Mouse (Mus musculus) adrenal gland, postnatal 36 days (tissue): ENCODE data around the gene Olfr959. TPM values are rescaled to one million over a fixed set of nuclear protein-coding genes. Genes with fewer than 3 reads are reported as not detected.

ENCODE experiments used
- DNase-seq, 2 experiments: peaks; one replicate each; pipeline ENCODE4 v3.0.0; 2021; ENCODE audit warnings: mixed read lengths in 1 of 2
- long read RNA-seq, 2 experiments: library from polyadenylated mRNA; stranded (forward); transcript quantifications; one replicate each; pipeline ENCODE4 v2.0.0; 2021; ENCODE audit warnings: borderline sequencing depth in 2 of 2
- total RNA-seq, 2 experiments: library from RNA; stranded (reverse); gene quantifications; 2 replicates each; pipeline ENCODE4 v1.2.3; 2021

Olfr959 gene
- total RNA-seq, result not detected
- long read RNA-seq, experiment 1, result 0 reads
- long read RNA-seq, experiment 2, result 0 reads

- DNase-seq, result no peak
Observed at GRCm38 (mm10) chr9:39575469-39575868, at the start of gene Olfr959. Olfr959 (minus strand) TSS chr9:39575569.

DNA sequence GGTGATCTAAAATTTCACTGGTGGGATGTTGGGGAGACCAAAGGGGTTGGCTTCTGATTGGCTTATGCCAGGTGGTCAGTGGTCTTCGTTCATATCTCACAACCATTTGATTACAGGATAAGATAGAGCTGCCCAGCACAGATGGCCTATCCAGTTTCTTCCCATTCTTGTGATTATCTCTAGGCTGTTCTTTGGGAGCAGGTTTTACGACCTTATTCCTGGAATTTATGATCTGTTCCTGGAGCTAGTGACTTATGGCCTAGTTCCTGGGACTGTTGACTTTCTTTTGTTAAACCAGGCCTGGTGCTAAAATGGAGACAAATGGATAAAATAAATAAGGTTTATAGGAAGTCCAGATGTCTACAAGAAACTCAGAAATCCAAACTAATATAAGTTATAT is 49.3 kb upstream of the Olfr959 start:
- no peak for DNase-seq

GRCm38 (mm10) chr9:39623783-39624182 is 48.4 kb upstream of the Olfr959 start:
- no peak for DNase-seq

DNA sequence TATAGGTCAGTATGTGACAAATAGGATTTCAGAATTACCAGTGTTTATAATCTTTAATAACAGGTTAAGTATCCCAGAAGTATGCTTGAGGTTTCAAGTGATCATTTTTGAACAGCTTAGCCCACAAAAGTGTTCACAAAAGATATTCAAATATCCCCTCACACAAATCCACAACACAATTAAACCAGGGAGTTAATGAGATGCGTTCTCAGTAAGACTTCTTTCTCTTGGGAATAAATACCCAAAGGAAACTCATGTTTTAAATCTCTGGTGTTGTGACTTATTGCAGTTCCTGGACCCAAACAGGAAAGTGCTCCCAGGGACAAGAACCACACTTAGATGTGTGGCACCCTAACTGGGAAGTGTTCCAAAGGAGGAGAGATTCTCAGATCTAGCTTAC is 45.7 kb upstream of the Olfr959 start, which contains the start of gene Olfr960:
Gene Olfr960 (plus strand): TSS at position 301 of the 400 bp plus-strand sequence.
- DNase-seq, result no peak

DNA sequence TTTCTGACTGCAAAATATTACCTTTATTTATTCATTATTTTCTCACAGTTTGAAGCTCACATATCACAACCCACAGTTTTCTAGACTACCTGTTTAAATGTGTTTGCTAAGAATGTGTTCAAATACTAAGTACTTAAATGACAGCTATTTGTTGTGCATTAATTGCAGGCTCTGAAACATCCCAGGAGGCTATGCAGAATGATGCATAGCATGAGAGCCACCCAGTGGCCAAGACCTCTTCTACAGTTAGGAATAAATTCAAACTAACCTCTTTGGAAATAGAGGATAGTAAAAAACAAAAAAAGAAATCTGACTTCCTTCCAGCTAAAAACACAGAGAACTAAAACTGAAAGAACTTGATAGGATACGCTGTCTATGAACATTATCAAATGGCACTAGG is 36.6 kb upstream of the Olfr959 start:
- DNase-seq, result peak in 1 of 2 experiments; percentile 7

GRCm38 (mm10) chr9:39610355-39610754 is 35.0 kb upstream of the Olfr959 start, which contains the start of gene Olfr148:
Olfr148 (plus strand) TSS chr9:39610655.
- no peak for DNase-seq

DNA sequence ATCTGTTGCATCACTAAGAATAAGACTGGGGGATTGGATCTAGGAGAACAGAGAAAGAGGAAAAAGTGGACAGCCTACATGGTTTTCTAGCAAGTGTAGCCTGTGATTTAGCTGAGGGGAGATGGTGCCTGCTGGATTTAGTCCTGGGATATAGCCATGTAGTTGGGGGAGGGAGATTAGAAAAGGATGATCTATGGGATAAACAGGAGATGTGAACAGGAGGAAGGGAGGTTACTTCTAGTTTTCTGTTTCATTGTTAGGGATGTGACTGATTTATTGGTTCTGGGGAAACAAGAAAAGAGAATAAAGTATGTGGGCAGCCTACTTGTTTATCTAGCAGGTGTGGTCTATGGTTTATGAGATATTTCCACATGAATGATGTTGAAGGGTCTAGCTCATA is 33.1 kb upstream of the Olfr959 start:
- no peak for DNase-seq

- no peak for DNase-seq
Observed at GRCm38 (mm10) chr9:39603999-39604453, 28.7 kb upstream of the Olfr959 start, which contains the start of gene AW551984. AW551984 (minus strand) TSS chr9:39604403.

- no peak for DNase-seq
Observed at GRCm38 (mm10) chr9:39603333-39603845, 28.0 kb upstream of the Olfr959 start.

DNA sequence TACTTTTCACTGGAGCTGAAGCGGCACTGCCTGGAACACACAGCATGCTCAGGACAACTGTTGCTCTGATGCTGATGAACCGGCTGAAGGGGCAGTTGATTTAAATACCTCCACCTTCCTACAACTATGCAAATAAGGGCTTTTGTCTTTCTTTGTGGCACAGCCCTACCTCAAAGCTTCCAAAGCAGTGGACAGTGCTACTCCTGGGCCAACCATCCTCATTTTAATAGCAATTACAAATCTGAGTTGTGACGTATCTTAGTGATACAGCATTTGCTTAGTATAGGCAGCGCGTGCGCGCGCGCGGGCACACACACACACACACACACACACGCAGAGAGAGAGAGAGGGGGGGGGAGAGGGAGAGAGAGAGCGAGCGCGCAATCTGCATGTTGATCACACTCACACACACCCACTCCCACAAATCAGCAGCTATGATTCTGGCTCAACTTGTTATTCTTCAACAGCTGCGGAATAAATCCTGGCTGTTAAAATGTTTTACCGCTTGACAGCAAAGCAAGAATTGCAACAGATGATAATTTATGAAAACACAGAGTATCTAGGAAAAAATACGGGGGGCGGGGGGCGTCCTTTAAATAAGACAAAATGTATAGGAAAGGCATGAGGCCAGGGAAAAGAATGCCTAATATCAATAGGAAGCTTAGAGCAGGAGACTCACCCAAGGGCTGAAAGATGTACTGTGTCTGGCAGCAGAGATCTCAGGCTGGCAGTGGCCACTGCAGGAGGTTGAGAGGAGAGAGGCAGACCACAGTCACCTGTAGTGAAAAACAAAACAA is 27.4 kb upstream of the Olfr959 start:
- no peak for DNase-seq

DNA sequence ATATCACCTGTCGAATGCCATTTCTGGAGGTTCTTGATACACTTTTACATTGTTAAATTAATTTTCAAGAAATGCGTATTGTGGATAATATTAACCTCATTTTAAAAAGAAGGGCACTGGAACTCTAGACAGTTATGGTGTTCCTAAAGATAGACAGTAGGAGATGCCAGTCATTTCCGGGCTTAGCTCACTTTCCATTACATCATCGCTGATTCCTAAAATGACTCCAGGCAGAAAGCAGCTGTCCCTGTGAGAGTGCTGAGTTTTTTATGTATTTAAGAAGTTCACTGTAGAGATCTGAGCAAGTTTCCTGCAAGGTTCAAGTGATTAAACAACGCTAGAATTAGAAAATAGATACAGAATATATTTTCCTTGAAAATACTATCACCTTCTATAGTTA is 1.7 kb upstream of the Olfr959 start:
- no peak for DNase-seq

DNA sequence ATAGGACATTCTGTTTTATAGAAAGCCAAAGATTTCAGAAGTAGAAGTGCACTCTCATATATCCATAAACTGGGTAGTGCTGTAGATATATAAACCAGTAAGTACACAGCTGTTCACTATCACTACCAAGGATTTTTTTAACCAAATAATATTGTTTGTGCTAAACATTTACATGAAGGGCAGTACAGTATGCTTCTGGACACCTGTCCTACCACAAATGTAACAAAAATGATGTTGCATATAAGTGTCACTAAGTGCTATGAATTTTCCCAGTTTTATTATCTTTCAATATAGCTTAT is 17.1 kb downstream of the Olfr959 start:
- DNase-seq, result no peak

DNA sequence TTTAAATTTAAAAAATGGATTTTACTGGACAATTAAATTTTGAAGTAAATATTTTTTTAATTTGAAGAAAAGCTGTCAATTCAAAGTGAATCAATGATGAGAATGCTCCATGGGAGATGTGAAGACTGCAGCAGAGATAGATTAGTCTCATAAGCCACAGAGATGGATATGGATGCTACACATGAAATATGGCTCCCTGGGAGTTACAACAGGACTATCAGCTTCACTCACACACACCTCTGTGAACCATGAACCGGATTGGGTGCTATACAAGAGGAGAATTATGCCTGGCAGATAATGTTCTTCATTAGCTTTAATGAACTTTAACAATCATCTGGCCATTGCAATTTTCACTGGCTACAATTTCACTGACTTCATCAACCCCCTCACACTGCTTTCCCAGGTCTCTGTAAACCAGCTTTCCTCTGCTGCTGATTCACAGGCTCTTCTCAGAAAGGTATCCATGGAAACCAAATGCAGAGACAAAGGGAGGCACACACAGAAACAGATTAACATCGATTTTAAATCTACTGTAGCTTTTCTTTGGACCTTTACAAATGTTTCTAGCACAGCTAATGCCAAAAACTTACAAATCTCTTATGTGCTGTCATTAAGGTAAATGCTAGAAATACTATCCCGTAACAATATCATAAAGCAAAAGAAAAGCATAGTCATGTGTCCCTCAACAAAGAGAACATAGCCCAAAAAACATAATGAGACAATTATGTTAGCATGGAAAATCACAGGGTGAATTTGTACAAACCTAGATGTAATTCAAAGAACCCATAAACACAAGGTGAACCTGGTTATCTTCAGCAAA is 17.6 kb downstream of the Olfr959 start:
- DNase-seq, result no peak

DNA sequence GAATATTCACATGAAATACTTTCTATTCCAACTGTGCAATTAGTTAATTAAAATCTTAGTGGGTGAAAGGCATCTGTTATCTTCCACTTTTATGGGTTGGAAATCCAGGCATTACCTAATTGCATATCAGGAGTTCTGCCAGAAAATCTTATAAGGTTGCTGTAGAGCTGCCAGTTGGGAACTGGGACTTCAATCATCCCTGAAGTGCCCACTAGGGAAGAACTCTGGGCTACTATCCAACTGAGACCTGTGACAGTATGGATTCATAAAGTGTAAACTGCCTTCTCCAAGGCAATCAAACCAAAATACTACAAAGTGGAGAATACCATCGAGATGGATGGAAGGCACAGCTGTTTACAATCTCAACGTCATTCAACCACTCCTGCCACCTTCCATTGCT is 21.4 kb downstream of the Olfr959 start, which contains the start of gene Olfr958:
Gene Olfr958 (minus strand): TSS at position 109 of the 400 bp plus-strand sequence.
- no peak for DNase-seq

GRCm38 (mm10) chr9:39550806-39551205 is 24.6 kb downstream of the Olfr959 start:
- DNase-seq, result no peak

GRCm38 (mm10) chr9:39523616-39524285 is 51.6 kb downstream of the Olfr959 start:
- no peak for DNase-seq

Other genes starting within 250 kb of the Olfr959 start
- not detected for gene Olfr948, start 249.5 kb downstream of the Olfr959 start, total RNA-seq
- gene Olfr951, start 188.2 kb downstream of the Olfr959 start, total RNA-seq, result not detected
- not detected for gene Olfr952, start 148.4 kb downstream of the Olfr959 start, total RNA-seq
- not detected for gene Olfr954, start 118.9 kb downstream of the Olfr959 start, total RNA-seq
- gene Olfr955, start 103.6 kb downstream of the Olfr959 start, total RNA-seq, result not detected
- not detected for gene Olfr44, start 81.6 kb downstream of the Olfr959 start, total RNA-seq
- not detected for gene Olfr957, start 59.8 kb downstream of the Olfr959 start, total RNA-seq
- not detected for gene Olfr958, start 21.5 kb downstream of the Olfr959 start, total RNA-seq
- 1 to 10 TPM; 6.6 to 7.9 TPM for gene AW551984, start 28.8 kb upstream of the Olfr959 start, total RNA-seq
- gene Olfr148, start 35.1 kb upstream of the Olfr959 start, total RNA-seq, result not detected
- not detected for gene Olfr960, start 45.8 kb upstream of the Olfr959 start, total RNA-seq
- not detected for gene Olfr961, start 69.5 kb upstream of the Olfr959 start, total RNA-seq
- gene Olfr963, start 91.6 kb upstream of the Olfr959 start, total RNA-seq, result not detected
- gene Olfr149, start 131.5 kb upstream of the Olfr959 start, total RNA-seq, result not detected
- gene Olfr965, start 135.8 kb upstream of the Olfr959 start, total RNA-seq, result not detected
- gene Olfr150, start 155.4 kb upstream of the Olfr959 start, total RNA-seq, result not detected
- gene Olfr967, start 170.7 kb upstream of the Olfr959 start, total RNA-seq, result not detected
- gene Olfr968, start 207.7 kb upstream of the Olfr959 start, total RNA-seq, result not detected
- not detected for gene Olfr969, start 215.4 kb upstream of the Olfr959 start, total RNA-seq
- gene Olfr970, start 233.3 kb upstream of the Olfr959 start, total RNA-seq, result not detected